Mouse (Mus musculus): ENCODE measurements at regions not wholly inside any gene's neighbourhood (a gene's known extent, or its start where the extent isn't known, plus 50 kb on each side); places are given as distances from the start of the nearest gene placed in this dataset.

- no peak for TF ChIP-seq CTCF (IDR thresholded peaks at IDR 0.05; ENCODE audit: extremely low read depth, insufficient read length, insufficient replicate concordance, low read depth, low read length)
- no peak for TF ChIP-seq POLR2A (IDR thresholded peaks at IDR 0.05; ENCODE audit: low read depth, low read length)
Measured at GRCm38 (mm10) chr1:174992520-174992919, 70.9 kb upstream of the Grem2 start.
